In genomic region chr2:173308486-173308885, GRCm38 (mm10) we compare ENCODE assay signal across 25 mouse cellular contexts. TPM values are rescaled to one million over a fixed set of nuclear protein-coding genes. Genes with fewer than 3 reads are reported as not detected.
DNase-seq lines count a peak whose midpoint lies in the region; ATAC-seq lines count a peak whose summit lies in the region.
"Had no signal": no experiment of that assay in that cellular context is flagged by ENCODE, and none has a peak within 500 bp of the region (broad histone marks: within the 10 kb centered on the region; RNA-seq: fewer than 3 reads in every experiment).

No protein-coding gene starts in this region.

- no peak for DNase-seq in kidney, postnatal 10 days
- DNase-seq in gastrocnemius, adult 8-10 months (ENCODE audit: low spot score in 2 of 2) = peak; percentile 78 to 86
- DNase-seq in gonadal fat pad, adult 2 months (ENCODE audit: low read depth) = peak; percentile 8
- no peak for DNase-seq in right cerebral cortex, adult 18-20 months
- DNase-seq in adipocyte (ENCODE audit: low spot score) = no peak
- DNase-seq: adrenal gland, postnatal 14 days; cerebellum, adult 11-12 months; cerebellum, adult 9-11 months; kidney, postnatal 36 days; liver, postnatal 0 days; lung, postnatal 10 days; right cerebral cortex, postnatal 4 days had no signal

- H3K9ac ChIP-seq in kidney, embryonic 15.5 days = no peak overlapping the region
- H3K9ac ChIP-seq: embryonic facial prominence, embryonic 15.5 days; liver, embryonic 12.5 days; liver, postnatal 0 days; midbrain, embryonic 15.5 days had no signal

- H3K9me3 ChIP-seq in kidney, embryonic 15.5 days (replicated peaks) = no peaks in the 10 kb centered on the region
- H3K9me3 ChIP-seq: embryonic facial prominence, embryonic 10.5 days; embryonic facial prominence, embryonic 15.5 days; forebrain, embryonic 13.5 days; heart, embryonic 13.5 days; hindbrain, embryonic 10.5 days; liver, embryonic 12.5 days; midbrain, embryonic 15.5 days had no signal

- H3K4me2 ChIP-seq in kidney, embryonic 15.5 days = no peak overlapping the region

- H3K27me3 ChIP-seq in kidney, embryonic 15.5 days = peaks cover 26% of the 10 kb centered on the region
- H3K27me3 ChIP-seq: embryonic facial prominence, embryonic 15.5 days; midbrain, embryonic 15.5 days had no signal

- H3K4me3 ChIP-seq in kidney, embryonic 15.5 days (replicated peaks) = no peak overlapping the region
- H3K4me3 ChIP-seq: embryonic facial prominence, embryonic 15.5 days; forebrain, embryonic 13.5 days; liver, embryonic 12.5 days; midbrain, embryonic 15.5 days had no signal

- H3K4me1 ChIP-seq in kidney, embryonic 15.5 days = peaks cover 28% of the 10 kb centered on the region
- H3K4me1 ChIP-seq: liver, embryonic 12.5 days had no signal

- peak overlapping the region; percentile 49; the same call in 1 of the 2 replicates for H3K27ac ChIP-seq in kidney, embryonic 15.5 days
- H3K27ac ChIP-seq: embryonic facial prominence, embryonic 10.5 days; embryonic facial prominence, embryonic 15.5 days; hindbrain, embryonic 10.5 days; hindbrain, postnatal 0 days; layer of hippocampus, adult 2 months; liver, embryonic 12.5 days; macrophage had no signal

- 88% methylated on average over 10 of the region's 10 CpGs for WGBS in kidney, embryonic 15.5 days

- no peak for ATAC-seq in kidney, embryonic 15.5 days (replicated peaks; ENCODE audit: low FRiP score)
- 0 out of 2 replicates have a peak, but pooled peaks have one; percentile 8 for ATAC-seq in common myeloid progenitor, adult 5-6 weeks (replicated peaks; ENCODE audit: low read depth, poor library complexity, severe bottlenecking)
- no peak for ATAC-seq in inflammation-experienced regulatory T-cells, adult 6 months
- ATAC-seq: hindbrain, postnatal 0 days; liver, embryonic 12.5 days; liver, postnatal 0 days had no signal

- no peaks in the 10 kb centered on the region for H3K36me3 ChIP-seq in kidney, embryonic 15.5 days
- H3K36me3 ChIP-seq: embryonic facial prominence, embryonic 10.5 days; embryonic facial prominence, embryonic 15.5 days; heart, embryonic 13.5 days; hindbrain, embryonic 10.5 days; liver, embryonic 12.5 days; midbrain, embryonic 15.5 days had no signal

RNA-seq across cellular contexts. Expression of gene Pmepa1, which starts 32.2 kb away (rescaled TPM):
- 4.0 and 4.5 TPM in 2 replicates for polyA plus RNA-seq in kidney, embryonic 15.5 days (2015; fragmentation: Nextera tagmentation; extraction: Ambion mirVana)
- 0.18 TPM in 1 of 2 replicates, not detected in the other for total RNA-seq in common myeloid progenitor, adult 5-6 weeks (2017)
- total RNA-seq in gastrocnemius, adult 8-10 months (2022) = 10 to 100 TPM; 10.8 to 23.7 (median 18.9) TPM
- 93.7 and 113 TPM in 2 replicates for polyA plus RNA-seq in gonadal fat pad, adult 2 months (2012; rRNA removed)
- polyA plus RNA-seq in inflammation-experienced regulatory T-cells, adult 6 months (2017; shearing (Covaris generic)) = 10 to 100 TPM in 2 of 3 experiments, 1 to 10 TPM in 1; 4.5 to 16.3 (median 12.8) TPM

Comparison
In these comparisons a context has a peak if more than half of its experiments do, and no peak if none do; other contexts are left out.
1. DNase-seq: peak in gastrocnemius, adult 8-10 months (2 of 2) and gonadal fat pad, adult 2 months (single experiment); none in kidney, postnatal 10 days (single experiment), right cerebral cortex, adult 18-20 months (single experiment) and adipocyte (single experiment).